Mouse (Mus musculus): ENCODE data around the gene Ift20. TPM values are rescaled to one million over a fixed set of nuclear protein-coding genes. Genes with fewer than 3 reads are reported as not detected.
"Not testable (repeated sequence)": the region's sequence is repeated elsewhere in the genome, so short reads cannot be mapped to it uniquely, and the experiment has no call there.

The Ift20 gene
- polyA plus RNA-seq, 1 experiment from 2014 or later, result 95.9 TPM

- no peak for DNase-seq (ENCODE audit: low spot score)
- H3K27me3 ChIP-seq (ENCODE audit: insufficient read depth, poor library complexity, severe bottlenecking), result no peaks in the 10 kb centered on the region
- H3K9me3 ChIP-seq, result no peaks in the 10 kb centered on the region
- H3K4me1 ChIP-seq, result no peaks in the 10 kb centered on the region
- H3K4me3 ChIP-seq, result no peak overlapping the region
- H3K27ac ChIP-seq, result no peak overlapping the region
- peaks cover 48% of the 10 kb centered on the region for H3K36me3 ChIP-seq
Measured at GRCm38 (mm10) chr11:78586099-78586498, 49.9 kb downstream of the Ift20 start.

DNA sequence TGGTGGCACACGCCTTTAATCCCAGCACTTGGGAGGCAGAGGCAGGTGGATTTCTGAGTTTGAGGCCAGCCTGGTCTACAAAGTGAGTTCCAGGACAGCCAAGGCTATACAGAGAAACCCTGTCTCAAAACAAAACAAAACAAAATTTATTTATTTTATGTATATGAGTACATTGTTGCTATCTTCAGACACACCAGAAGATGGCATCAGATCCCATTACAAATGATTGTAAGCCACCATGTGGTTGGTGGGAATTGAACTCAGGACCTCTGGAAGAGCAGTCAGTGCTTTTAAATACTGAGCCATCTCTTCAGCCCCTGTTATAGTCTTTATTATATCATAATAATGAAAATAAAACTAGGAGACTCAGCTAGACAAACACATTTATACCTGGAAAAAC, 51.5 kb downstream of the Ift20 start:
- H3K36me3 ChIP-seq, result peaks cover 37% of the 10 kb centered on the region
- 92% methylated on average over 1 of the region's 1 CpGs for WGBS
- not testable (repeated sequence) for H3K4me3 ChIP-seq; H3K9me3 ChIP-seq; DNase-seq (ENCODE audit: low spot score); H3K4me1 ChIP-seq; H3K27ac ChIP-seq; H3K27me3 ChIP-seq (ENCODE audit: insufficient read depth, poor library complexity, severe bottlenecking)

Other genes starting within 250 kb of the Ift20 start
- 0.23 and 0.69 TPM in 2 replicates for gene BC030499, start 245.5 kb upstream of the Ift20 start, polyA plus RNA-seq (2016; fragmentation: Nextera tagmentation; extraction: Ambion mirVana)
- 39.1 and 39.3 TPM in 2 replicates for gene Spag5, start 234.8 kb upstream of the Ift20 start, polyA plus RNA-seq (2016; fragmentation: Nextera tagmentation; extraction: Ambion mirVana)
- gene Aldoc, start 213.4 kb upstream of the Ift20 start, polyA plus RNA-seq (2016; fragmentation: Nextera tagmentation; extraction: Ambion mirVana), result 11.2 and 17.2 TPM in 2 replicates
- gene Pigs, start 207.9 kb upstream of the Ift20 start, polyA plus RNA-seq (2016; fragmentation: Nextera tagmentation; extraction: Ambion mirVana), result 72.0 and 78.3 TPM in 2 replicates
- 40.7 and 66.1 TPM in 2 replicates for gene Unc119, start 192.9 kb upstream of the Ift20 start, polyA plus RNA-seq (2016; fragmentation: Nextera tagmentation; extraction: Ambion mirVana)
- gene Foxn1, start 149.8 kb upstream of the Ift20 start, polyA plus RNA-seq (2016; fragmentation: Nextera tagmentation; extraction: Ambion mirVana), result 0.13 TPM in 1 of 2 replicates, not detected in the other
- not detected in 2 replicates for gene Slc13a2, start 114.1 kb upstream of the Ift20 start, polyA plus RNA-seq (2016; fragmentation: Nextera tagmentation; extraction: Ambion mirVana)
- gene Slc46a1, start 70.7 kb upstream of the Ift20 start, polyA plus RNA-seq (2016; fragmentation: Nextera tagmentation; extraction: Ambion mirVana), result 7.8 and 12.8 TPM in 2 replicates
- 0.10 and 1.5 TPM in 2 replicates for gene Sarm1, start 38.6 kb upstream of the Ift20 start, polyA plus RNA-seq (2016; fragmentation: Nextera tagmentation; extraction: Ambion mirVana)
- gene Vtn, start 37.3 kb upstream of the Ift20 start, polyA plus RNA-seq (2016; fragmentation: Nextera tagmentation; extraction: Ambion mirVana), result 1.6 and 43.5 TPM in 2 replicates
- gene Sebox, start 32.9 kb upstream of the Ift20 start, polyA plus RNA-seq (2016; fragmentation: Nextera tagmentation; extraction: Ambion mirVana), result not detected in 2 replicates
- gene Tmem199, start 24.2 kb upstream of the Ift20 start, polyA plus RNA-seq (2016; fragmentation: Nextera tagmentation; extraction: Ambion mirVana), result 64.2 and 74.5 TPM in 2 replicates
- 160 and 165 TPM in 2 replicates for gene Poldip2, start 24.2 kb upstream of the Ift20 start, polyA plus RNA-seq (2016; fragmentation: Nextera tagmentation; extraction: Ambion mirVana)
- gene Tnfaip1, start within 50 bp of the Ift20 start, polyA plus RNA-seq (2016; fragmentation: Nextera tagmentation; extraction: Ambion mirVana), result 92.5 and 92.6 TPM in 2 replicates
- 91.5 and 105 TPM in 2 replicates for gene Tmem97, start 14.4 kb downstream of the Ift20 start, polyA plus RNA-seq (2016; fragmentation: Nextera tagmentation; extraction: Ambion mirVana)
- 10.6 and 13.4 TPM in 2 replicates for gene Nlk, start 161.0 kb downstream of the Ift20 start, polyA plus RNA-seq (2016; fragmentation: Nextera tagmentation; extraction: Ambion mirVana)
- gene Ccnq, start 215.4 kb downstream of the Ift20 start, polyA plus RNA-seq (2016; fragmentation: Nextera tagmentation; extraction: Ambion mirVana), result 33.1 and 35.4 TPM in 2 replicates

Measured in heart, embryonic 10.5 days (tissue).